ENCODE assay signal across 8 mouse cellular contexts in genomic region chr19:55254513-55255016, GRCm38 (mm10). TPM values are rescaled to one million over a fixed set of nuclear protein-coding genes. Genes with fewer than 3 reads are reported as not detected.
A peak's percentile ranks its signal among the peaks of the same experiment; 100 is the strongest.
DNase-seq lines count a peak whose midpoint lies in the region; ATAC-seq and TF ChIP-seq lines count a peak whose summit lies in the region.

No protein-coding gene starts in this region.

- H3K79me2 ChIP-seq in heart, adult 2 months (replicated peaks; ENCODE audit: control insufficient read depth, insufficient read depth, low read length) = no peaks in the 10 kb centered on the region
- H3K79me2 ChIP-seq in C2C12 (ENCODE audit: control insufficient read depth, insufficient read depth) = peaks cover 56% of the 10 kb centered on the region

- no peaks in the 10 kb centered on the region for H3K36me3 ChIP-seq in heart, adult 2 months (ENCODE audit: control insufficient read depth, insufficient read depth, low read length)
- H3K36me3 ChIP-seq in C2C12 (ENCODE audit: control insufficient read depth, insufficient read depth) = no peaks in the 10 kb centered on the region
- H3K36me3 ChIP-seq in midbrain, embryonic 15.5 days (replicated peaks) = no peaks in the 10 kb centered on the region

- no peaks in the 10 kb centered on the region for H3K9me3 ChIP-seq in midbrain, embryonic 15.5 days

- H3K27me3 ChIP-seq in heart, adult 2 months (ENCODE audit: control insufficient read depth, insufficient read depth, low read length) = no peaks in the 10 kb centered on the region
- H3K27me3 ChIP-seq in C2C12 (ENCODE audit: control insufficient read depth, insufficient read depth, insufficient read length) = no peaks in the 10 kb centered on the region
- H3K27me3 ChIP-seq in midbrain, embryonic 15.5 days (replicated peaks) = no peaks in the 10 kb centered on the region

- no peak overlapping the region for H3ac ChIP-seq in C2C12 (ENCODE audit: control insufficient read depth, insufficient read length, low read depth)

- TF ChIP-seq CTCF in heart, adult 2 months (IDR thresholded peaks at IDR 0.05) = no peak
- no peak for TF ChIP-seq CTCF in C2C12 (IDR thresholded peaks at IDR 0.05; ENCODE audit: control insufficient read depth, insufficient read depth, insufficient read length)

- DNase-seq in heart, adult 2 months = no peak
- no peak for DNase-seq in heart, adult 8-10 months (ENCODE audit: low spot score)
- peak; percentile 58 for DNase-seq in brain, embryonic 18.5 days (ENCODE audit: low read depth, low spot score)
- peak; percentile 38 for DNase-seq in left cerebral cortex, postnatal 4 days
- DNase-seq in ovary, postnatal 10 days (ENCODE audit: low spot score) = no peak

- no peak overlapping the region for H3K9ac ChIP-seq in heart, adult 2 months (ENCODE audit: low read depth, low read length)
- peak overlapping the region; percentile 57 for H3K9ac ChIP-seq in midbrain, embryonic 15.5 days

- TF ChIP-seq EP300 in heart, adult 2 months (IDR thresholded peaks at IDR 0.05; ENCODE audit: insufficient read depth, low read depth, low read length) = no peak

- WGBS in heart, adult 2 months = 30% methylated on average over 5 of the region's 5 CpGs
- 12% methylated on average over 5 of the region's 5 CpGs for WGBS in midbrain, embryonic 15.5 days

- intact Hi-C loops in heart, adult 2 months (cut with DNase I) = no loop called here
- intact Hi-C loops in left cerebral cortex, postnatal 4 days (cut with DNase I) = no loop called here

- no peaks in the 10 kb centered on the region for H3K4me1 ChIP-seq in heart, adult 2 months (ENCODE audit: control insufficient read depth, insufficient read depth, low read length)
- H3K4me1 ChIP-seq in midbrain, embryonic 15.5 days = peaks cover 19% of the 10 kb centered on the region

- TF ChIP-seq POLR2A in heart, adult 2 months (IDR thresholded peaks at IDR 0.05; ENCODE audit: insufficient read depth, low read depth, low read length) = no peak

- no peak overlapping the region for H3K27ac ChIP-seq in heart, adult 2 months
- H3K27ac ChIP-seq in midbrain, embryonic 15.5 days = peak overlapping the region; percentile 54

- peak overlapping the region; percentile 85 for H3K4me3 ChIP-seq in heart, adult 2 months
- H3K4me3 ChIP-seq in C2C12 (ENCODE audit: insufficient read depth, poor library complexity, severe bottlenecking) = peak overlapping the region; percentile 49
- peak overlapping the region; percentile 45 for H3K4me3 ChIP-seq in midbrain, embryonic 15.5 days

- H3K4me2 ChIP-seq in midbrain, embryonic 15.5 days = peak overlapping the region; percentile 81

- ATAC-seq in granulocyte monocyte progenitor cell, adult 5-6 weeks (replicated peaks; ENCODE audit: poor library complexity, severe bottlenecking) = peak; percentile 28; the same call in 1 of the 2 replicates
- ATAC-seq in midbrain, embryonic 15.5 days (replicated peaks) = peak; percentile 78

- H3K79me3 ChIP-seq in C2C12 (ENCODE audit: low read depth) = peaks cover 30% of the 10 kb centered on the region

TF ChIP-seq in C2C12, 6 proteins besides CTCF, POLR2A, EP300 and RAD21:
- no peak for TF ChIP-seq FOSL1 (IDR thresholded peaks at IDR 0.05; ENCODE audit: insufficient read depth, low read length, poor library complexity, severe bottlenecking)
- TF ChIP-seq USF1 (IDR thresholded peaks at IDR 0.05; ENCODE audit: low read depth) = no peak
- no peak for TF ChIP-seq CEBPB (IDR thresholded peaks at IDR 0.05; ENCODE audit: low read depth)
- no peak for TF ChIP-seq MYOD1 (IDR thresholded peaks at IDR 0.05; ENCODE audit: control insufficient read depth, insufficient read length, low read depth)
- no peak for TF ChIP-seq MYOG (IDR thresholded peaks at IDR 0.05; ENCODE audit: control insufficient read depth, extremely low read depth, insufficient read length)
- TF ChIP-seq MAX (IDR thresholded peaks at IDR 0.05) = no peak

RNA-seq across cellular contexts. Expression of gene Acsl5, which starts 2.8 kb away (rescaled TPM):
- 10 to 100 TPM; 12.5 to 14.7 TPM for total RNA-seq in heart, adult 2 months (2021)
- 8.0 and 9.0 TPM in 2 replicates for polyA plus RNA-seq in heart, adult 2 months (2012; rRNA removed)
- 10 to 100 TPM; 10.8 to 12.4 (median 11.5) TPM for total RNA-seq in heart, adult 8-10 months (2022)
- 30.2 TPM for polyA plus RNA-seq in C2C12 (2012; fragmentation: generic; extraction: Trizol)
- total RNA-seq in granulocyte monocyte progenitor cell, adult 5-6 weeks (2014; fragmentation: Nextera tagmentation) = 68.6 and 120 TPM in 2 replicates
- 127 and 204 TPM in 2 replicates for total RNA-seq in granulocyte monocyte progenitor cell, adult 5-6 weeks (2017)
- total RNA-seq in left cerebral cortex, postnatal 4 days (2021) = 10 to 100 TPM; 25.2 to 27.3 TPM
- 13.4 and 15.7 TPM in 2 replicates for polyA plus RNA-seq in midbrain, embryonic 15.5 days (2015; fragmentation: Nextera tagmentation; extraction: Ambion mirVana)

RNA-seq across cellular contexts. Expression of gene Gucy2g, which starts 13.5 kb away (rescaled TPM):
- total RNA-seq in heart, adult 2 months (2021) = under 1 TPM in 1 of 2 experiments, not detected in 1; 0.07 TPM
- 0.12 TPM in 2 replicates for polyA plus RNA-seq in heart, adult 2 months (2012; rRNA removed)
- not detected for total RNA-seq in heart, adult 8-10 months (2022)
- polyA plus RNA-seq in C2C12 (2012; fragmentation: generic; extraction: Trizol) = 0.02 TPM
- total RNA-seq in granulocyte monocyte progenitor cell, adult 5-6 weeks (2014; fragmentation: Nextera tagmentation) = not detected in 2 replicates
- not detected in 2 replicates for total RNA-seq in granulocyte monocyte progenitor cell, adult 5-6 weeks (2017)
- under 1 TPM; 0.80 to 0.83 TPM for total RNA-seq in left cerebral cortex, postnatal 4 days (2021)
- polyA plus RNA-seq in midbrain, embryonic 15.5 days (2015; fragmentation: Nextera tagmentation; extraction: Ambion mirVana) = not detected in 2 replicates

Comparison
In these comparisons a context has a peak if more than half of its experiments do, and no peak if none do; other contexts are left out.
1. DNase-seq: peak in brain, embryonic 18.5 days (single experiment) and left cerebral cortex, postnatal 4 days (single experiment); none in heart, adult 2 months (0 of 2), heart, adult 8-10 months (single experiment) and ovary, postnatal 10 days (single experiment).
2. Peak in every context shown above with its lines, with median percentiles within 50 percentile points of each other: H3K4me3 ChIP-seq.